Mouse (Mus musculus): ENCODE measurements around the gene Tbc1d7. TPM values are rescaled to one million over a fixed set of nuclear protein-coding genes. Genes with fewer than 3 reads are reported as not detected.

The Tbc1d7 gene
- polyA plus RNA-seq, 1 experiment from 2014 or later = 16.8 TPM

GRCm38 (mm10) chr13:43193932-43194331, 22.6 kb upstream of the Tbc1d7 start:
- Histone ChIP-seq H3K9me3 (replicated peaks) (no peaks in the 10 kb centered on the region), H3K4me1 (replicated peaks) (peaks cover 45% of the 10 kb centered on the region), H3K4me3 (replicated peaks) (no peak overlapping the region), H3K36me3 (no peaks in the 10 kb centered on the region), H3K27ac (no peak overlapping the region), H3K9ac (no peak overlapping the region), H3K4me2 (no peak overlapping the region), H3K27me3 (peaks cover 63% of the 10 kb centered on the region)
- no peak for ATAC-seq (ENCODE audit: low read depth)
- WGBS (ENCODE audit: insufficient replicate concordance) = 75% methylated on average over 8 of the region's 8 CpGs
- DNase-seq = no peak

GRCm38 (mm10) chr13:43193266-43193665, 22.0 kb upstream of the Tbc1d7 start:
- Histone ChIP-seq H3K9ac (no peak overlapping the region), H3K4me1 (replicated peaks) (peaks cover 45% of the 10 kb centered on the region), H3K27ac (no peak overlapping the region), H3K27me3 (peaks cover 66% of the 10 kb centered on the region), H3K9me3 (replicated peaks) (no peaks in the 10 kb centered on the region), H3K4me3 (replicated peaks) (no peak overlapping the region), H3K36me3 (no peaks in the 10 kb centered on the region), H3K4me2 (no peak overlapping the region)
- DNase-seq (peak; percentile 60), ATAC-seq (ENCODE audit: low read depth) (peak; percentile 66)
- WGBS (ENCODE audit: insufficient replicate concordance) = 3% methylated on average over 7 of the region's 7 CpGs

GRCm38 (mm10) chr13:43191741-43192192, 20.5 kb upstream of the Tbc1d7 start:
- ATAC-seq (ENCODE audit: low read depth) (peak; percentile 72), DNase-seq (peak; percentile 62)
- H3K27me3 ChIP-seq = peaks cover 65% of the 10 kb centered on the region
- H3K27ac ChIP-seq = no peak overlapping the region
- 2% methylated on average over 14 of the region's 14 CpGs for WGBS (ENCODE audit: insufficient replicate concordance)
- no peaks in the 10 kb centered on the region for H3K9me3 ChIP-seq (replicated peaks)
- H3K4me1 ChIP-seq (replicated peaks) = peaks cover 45% of the 10 kb centered on the region
- 0 out of 2 replicates have a peak overlapping the region, but pooled peaks have one; percentile 1 for H3K4me3 ChIP-seq (replicated peaks)
- H3K9ac ChIP-seq = peak overlapping the region; percentile 15; the same call in 1 of the 2 replicates
- peak overlapping the region; percentile 49 for H3K4me2 ChIP-seq
- H3K36me3 ChIP-seq = no peaks in the 10 kb centered on the region

- 3% methylated on average over 2 of the region's 2 CpGs for WGBS (ENCODE audit: insufficient replicate concordance)
- Histone ChIP-seq H3K9ac (no peak overlapping the region), H3K27me3 (peaks cover 61% of the 10 kb centered on the region), H3K9me3 (replicated peaks) (no peaks in the 10 kb centered on the region), H3K36me3 (no peaks in the 10 kb centered on the region), H3K4me3 (replicated peaks) (no peak overlapping the region), H3K4me2 (peak overlapping the region; percentile 49; the same call in 1 of the 2 replicates), H3K4me1 (replicated peaks) (peaks cover 41% of the 10 kb centered on the region), H3K27ac (no peak overlapping the region; the same call in 1 of the 2 replicates)
- DNase-seq (no peak), ATAC-seq (ENCODE audit: low read depth) (no peak)
Measured at GRCm38 (mm10) chr13:43191290-43191689, 20.0 kb upstream of the Tbc1d7 start.

GRCm38 (mm10) chr13:43187736-43188135, 16.4 kb upstream of the Tbc1d7 start:
- Histone ChIP-seq H3K4me3 (replicated peaks) (no peak overlapping the region), H3K27me3 (peaks cover 38% of the 10 kb centered on the region)
- DNase-seq = no peak

GRCm38 (mm10) chr13:43183248-43184055, 12.2 kb upstream of the Tbc1d7 start:
- 63% methylated on average over 8 of the region's 8 CpGs for WGBS (ENCODE audit: insufficient replicate concordance)
- peak overlapping the region; percentile 45 for H3K4me2 ChIP-seq
- DNase-seq = no peak
- no peak for ATAC-seq (ENCODE audit: low read depth)
- no peaks in the 10 kb centered on the region for H3K9me3 ChIP-seq (replicated peaks)
- H3K4me3 ChIP-seq (replicated peaks) = peak overlapping the region; percentile 23; the same call in 1 of the 2 replicates
- no peak overlapping the region for H3K27ac ChIP-seq
- no peaks in the 10 kb centered on the region for H3K36me3 ChIP-seq
- H3K9ac ChIP-seq = no peak overlapping the region
- H3K4me1 ChIP-seq (replicated peaks) = peaks cover 32% of the 10 kb centered on the region
- peaks cover 24% of the 10 kb centered on the region for H3K27me3 ChIP-seq

More at GRCm38 (mm10) chr13:43187736-43188135, 16.4 kb upstream of the Tbc1d7 start:
- 70% methylated on average over 4 of the region's 4 CpGs for WGBS (ENCODE audit: insufficient replicate concordance)
- no peak for ATAC-seq (ENCODE audit: low read depth)
- Histone ChIP-seq H3K27ac (no peak overlapping the region), H3K36me3 (no peaks in the 10 kb centered on the region), H3K9me3 (replicated peaks) (no peaks in the 10 kb centered on the region), H3K9ac (no peak overlapping the region), H3K4me2 (no peak overlapping the region), H3K4me1 (replicated peaks) (peaks cover 27% of the 10 kb centered on the region)

GRCm38 (mm10) chr13:43182465-43183201, 11.3 kb upstream of the Tbc1d7 start:
- Histone ChIP-seq H3K27me3 (peaks cover 21% of the 10 kb centered on the region), H3K4me3 (replicated peaks) (peak overlapping the region; percentile 23; the same call in 1 of the 2 replicates), H3K9ac (no peak overlapping the region), H3K9me3 (replicated peaks) (no peaks in the 10 kb centered on the region), H3K4me1 (replicated peaks) (peaks cover 32% of the 10 kb centered on the region), H3K27ac (no peak overlapping the region), H3K4me2 (peak overlapping the region; percentile 45), H3K36me3 (no peaks in the 10 kb centered on the region)
- peak; percentile 40; the same call in 1 of the 2 replicates for ATAC-seq (ENCODE audit: low read depth)
- DNase-seq = peak; percentile 44
- 15% methylated on average over 14 of the region's 14 CpGs for WGBS (ENCODE audit: insufficient replicate concordance)

- no peaks in the 10 kb centered on the region for H3K36me3 ChIP-seq
- DNase-seq (peak; percentile 63), ATAC-seq (ENCODE audit: low read depth) (peak; percentile 74; the same call in 1 of the 2 replicates)
- H3K4me1 ChIP-seq (replicated peaks) = peaks cover 32% of the 10 kb centered on the region
- peak overlapping the region; percentile 18; the same call in 1 of the 2 replicates for H3K9ac ChIP-seq
- 39% methylated on average over 7 of the region's 7 CpGs for WGBS (ENCODE audit: insufficient replicate concordance)
- no peaks in the 10 kb centered on the region for H3K9me3 ChIP-seq (replicated peaks)
- H3K27me3 ChIP-seq = peaks cover 16% of the 10 kb centered on the region
- no peak overlapping the region for H3K4me3 ChIP-seq (replicated peaks)
- H3K4me2 ChIP-seq = peak overlapping the region; percentile 29
- no peak overlapping the region for H3K27ac ChIP-seq
Measured at GRCm38 (mm10) chr13:43181104-43181503, 9.8 kb upstream of the Tbc1d7 start.

- DNase-seq (no peak), ATAC-seq (ENCODE audit: low read depth) (no peak)
- no peak overlapping the region for H3K9ac ChIP-seq
- no peak overlapping the region for H3K4me3 ChIP-seq (replicated peaks)
- no peak overlapping the region for H3K4me2 ChIP-seq
- H3K9me3 ChIP-seq (replicated peaks) = no peaks in the 10 kb centered on the region
- H3K27ac ChIP-seq = no peak overlapping the region
- peaks cover 33% of the 10 kb centered on the region for H3K4me1 ChIP-seq (replicated peaks)
- 73% methylated on average over 7 of the region's 7 CpGs for WGBS (ENCODE audit: insufficient replicate concordance)
- H3K36me3 ChIP-seq = no peaks in the 10 kb centered on the region
- peaks cover 11% of the 10 kb centered on the region for H3K27me3 ChIP-seq
Measured at GRCm38 (mm10) chr13:43177317-43177716, 6.0 kb upstream of the Tbc1d7 start.

GRCm38 (mm10) chr13:43176676-43177075, 5.4 kb upstream of the Tbc1d7 start:
- WGBS (ENCODE audit: insufficient replicate concordance) = 72% methylated on average over 3 of the region's 3 CpGs
- DNase-seq = no peak
- peaks cover 34% of the 10 kb centered on the region for H3K4me1 ChIP-seq (replicated peaks)
- no peaks in the 10 kb centered on the region for H3K9me3 ChIP-seq (replicated peaks)
- no peaks in the 10 kb centered on the region for H3K36me3 ChIP-seq
- no peak overlapping the region for H3K4me2 ChIP-seq
- no peak overlapping the region for H3K27ac ChIP-seq
- H3K27me3 ChIP-seq = peaks cover 6% of the 10 kb centered on the region
- H3K4me3 ChIP-seq (replicated peaks) = no peak overlapping the region
- ATAC-seq (ENCODE audit: low read depth) = no peak
- H3K9ac ChIP-seq = no peak overlapping the region

GRCm38 (mm10) chr13:43173262-43173661, 2.0 kb upstream of the Tbc1d7 start:
- Histone ChIP-seq H3K36me3 (no peaks in the 10 kb centered on the region), H3K4me2 (peak overlapping the region; percentile 27), H3K9me3 (replicated peaks) (no peaks in the 10 kb centered on the region), H3K9ac (no peak overlapping the region), H3K27ac (no peak overlapping the region), H3K4me1 (replicated peaks) (peaks cover 24% of the 10 kb centered on the region), H3K27me3 (no peaks in the 10 kb centered on the region; the same call in 1 of the 2 replicates), H3K4me3 (replicated peaks) (no peak overlapping the region)
- no peak for ATAC-seq (ENCODE audit: low read depth)
- 13% methylated on average over 9 of the region's 9 CpGs for WGBS (ENCODE audit: insufficient replicate concordance)
- peak; percentile 54 for DNase-seq
